Mouse (Mus musculus) liver, adult 10 weeks (tissue): Measurements from ENCODE around the gene Parp6. TPM values are rescaled to one million over a fixed set of nuclear protein-coding genes. Genes with fewer than 3 reads are reported as not detected.

Experiments used
- polyA plus RNA-seq: library from polyadenylated mRNA; stranded (reverse); fragments of 350-450 nt; fragmentation: Illumina TruSeq; extraction: RNeasy Lipid Tissue Mini Kit (QIAGEN cat#74804); gene quantifications from one replicate; pipeline ENCODE4 v1.2.3, GENCODE M21; 2014; ENCODE audit warnings: low read depth, low replicate concordance

Parp6 gene
- polyA plus RNA-seq = 10.6 TPM

DNA sequence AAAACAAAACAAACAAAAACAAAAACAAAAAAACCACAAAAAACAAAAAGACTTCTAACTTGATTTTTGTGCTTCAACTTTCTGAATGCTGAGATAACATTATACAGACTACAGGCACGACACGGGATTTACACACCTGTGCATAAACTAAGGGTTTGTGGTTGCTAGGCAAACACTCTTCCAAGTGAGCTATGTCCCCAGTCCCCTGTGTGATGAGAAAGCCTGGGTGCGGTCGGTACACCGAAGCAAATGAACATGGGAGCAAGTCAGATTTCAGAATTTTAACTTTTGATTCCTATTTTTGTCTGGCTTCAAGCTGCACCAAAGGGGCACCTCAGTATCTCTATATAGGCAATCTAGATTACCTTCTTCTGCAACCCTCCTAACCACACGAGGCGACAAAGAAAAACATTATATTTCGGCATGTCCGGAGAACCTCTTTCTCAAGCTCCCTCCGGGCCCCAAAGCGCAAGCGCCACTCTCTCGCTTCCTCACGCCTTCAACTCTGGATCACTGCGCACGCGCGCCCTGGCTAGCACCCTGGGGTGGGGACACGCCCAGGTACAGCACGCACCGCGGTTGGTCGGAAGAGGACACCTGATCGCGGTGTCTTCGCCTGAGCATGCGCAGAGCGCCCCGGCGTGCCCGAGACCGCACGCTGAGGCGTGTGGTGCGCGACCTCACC, at the start of gene Parp6:
Parp6 (plus strand) TSS at position 663 of the 685 bp plus-strand sequence.

DNA sequence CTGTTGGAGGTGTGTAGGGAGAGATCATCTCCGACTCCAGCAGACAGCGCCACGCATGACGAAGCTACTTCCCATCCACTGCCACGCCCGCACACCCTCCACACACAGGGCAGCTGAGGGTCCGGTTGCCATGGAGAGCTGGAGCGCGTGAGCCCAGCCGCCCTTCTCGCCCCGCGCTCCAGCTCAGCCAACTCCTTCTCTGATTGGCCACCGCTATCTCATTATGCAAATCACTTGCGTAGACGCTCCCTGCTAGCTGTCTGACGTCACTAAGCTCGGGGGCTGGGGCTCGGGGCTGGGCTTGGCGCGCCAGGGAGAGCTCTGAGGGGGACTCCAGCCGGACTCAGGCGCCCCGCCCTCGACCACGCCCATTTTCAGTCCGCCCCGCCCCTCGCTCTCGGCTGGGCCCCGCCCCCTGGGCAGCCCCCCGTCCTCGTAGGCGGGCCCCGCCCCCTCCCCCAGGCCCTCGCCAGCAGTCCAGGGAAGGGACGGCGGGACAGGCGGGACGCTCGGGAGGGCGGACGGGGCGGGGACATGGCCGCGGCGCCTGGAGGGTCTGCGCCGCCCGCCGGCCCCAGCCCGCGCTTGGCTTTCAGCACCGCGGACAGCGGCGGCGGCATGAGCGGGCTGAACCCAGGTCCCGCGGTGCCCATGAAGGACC, 39.1 kb upstream of the Parp6 start, which contains the start of gene Celf6:
Celf6 (plus strand) TSS at position 74 of the 661 bp plus-strand sequence.

DNA sequence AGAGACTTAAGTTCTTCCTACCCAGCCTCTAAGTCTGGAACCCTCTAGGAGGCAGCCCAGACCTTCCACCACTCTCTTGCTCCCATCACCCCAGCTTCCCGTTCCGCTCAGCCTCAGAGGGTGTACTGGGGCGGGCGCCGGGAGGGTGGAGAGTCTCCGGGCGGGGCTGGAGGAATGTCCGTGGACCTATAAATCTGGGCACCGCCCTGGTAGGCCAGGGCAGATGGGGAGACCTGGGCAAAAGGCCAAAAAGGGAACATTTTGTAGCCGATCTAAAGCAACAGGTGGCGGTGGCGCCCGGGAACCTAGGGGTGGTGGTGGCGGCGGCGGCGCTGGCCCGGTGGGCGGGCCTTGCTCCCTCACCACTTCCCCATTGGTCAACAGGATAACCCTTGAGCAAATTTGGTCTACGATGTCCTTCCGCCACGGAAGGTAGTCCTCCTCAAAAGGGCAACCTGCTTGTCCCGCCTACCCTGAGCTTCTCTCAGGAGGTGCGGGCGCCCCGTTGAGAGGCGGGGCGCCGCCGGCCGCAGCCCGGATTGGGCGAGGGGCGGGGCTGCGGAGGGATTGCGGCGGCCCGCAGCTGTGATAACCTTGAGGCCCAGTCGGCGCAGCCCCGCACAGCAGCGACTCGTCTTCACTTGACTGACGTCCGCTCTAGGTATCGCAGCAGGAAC, 39.0 kb downstream of the Parp6 start, which contains the start of gene Pkm:
Pkm (plus strand) TSS at position 411 of the 677 bp plus-strand sequence.

DNA sequence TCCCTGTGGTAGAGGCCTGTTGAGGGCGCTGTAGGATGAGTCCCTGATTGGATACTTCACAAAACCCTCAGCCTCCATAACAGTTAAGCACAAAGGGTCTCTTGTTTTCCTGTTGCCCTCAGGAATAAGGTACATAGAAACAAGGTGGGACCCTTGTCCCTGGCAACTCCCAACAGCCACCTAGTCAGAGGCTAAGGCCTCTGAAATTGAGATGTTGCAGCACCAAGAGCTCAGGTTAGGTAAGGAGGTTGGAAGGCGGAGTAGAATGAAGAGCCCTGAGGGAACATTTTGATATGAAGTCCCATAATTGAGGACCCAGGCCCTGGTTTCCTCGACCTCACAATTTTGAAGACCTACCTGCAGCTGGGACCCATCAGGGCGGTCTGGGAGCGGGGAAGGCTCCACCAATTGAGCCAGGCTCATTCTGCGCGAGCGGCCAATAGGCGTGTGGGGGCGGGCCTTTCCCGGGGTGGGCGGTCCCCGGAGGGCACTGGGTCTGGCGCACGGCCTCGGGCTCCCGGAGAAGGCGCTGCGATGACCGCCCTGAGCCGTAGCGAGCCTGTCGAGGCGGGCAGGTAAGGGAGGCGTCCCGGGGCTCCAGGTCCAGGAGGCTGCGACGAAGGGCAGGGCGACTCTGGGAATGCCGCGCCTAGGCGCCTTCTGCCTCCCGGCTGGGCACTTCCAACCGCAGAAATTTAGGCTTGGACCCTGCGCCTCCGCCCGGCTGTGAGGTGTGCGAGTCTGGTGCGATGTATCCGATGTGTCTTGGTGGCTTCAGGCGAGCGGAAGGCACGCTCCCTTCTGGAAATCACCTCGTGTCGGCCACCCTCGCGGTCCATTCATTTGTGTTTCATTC, 62.8 kb downstream of the Parp6 start, which contains the start of gene Gramd2:
Gramd2 (plus strand) TSS at position 467 of the 856 bp plus-strand sequence.

Other genes starting within 250 kb of the Parp6 start
- gene Arih1, start 130.7 kb upstream of the Parp6 start, polyA plus RNA-seq = 44.0 TPM
- 17.6 TPM for gene Hexa, start 77.7 kb upstream of the Parp6 start, polyA plus RNA-seq
- not detected for gene Tmem202, start 77.4 kb upstream of the Parp6 start, polyA plus RNA-seq
- gene Celf6, start 39.4 kb upstream of the Parp6 start, polyA plus RNA-seq = not detected
- gene Pkm, start 39.1 kb downstream of the Parp6 start, polyA plus RNA-seq = 2.0 TPM
- gene Gramd2, start 62.9 kb downstream of the Parp6 start, polyA plus RNA-seq = not detected
- 5.1 TPM for gene Senp8, start 133.4 kb downstream of the Parp6 start, polyA plus RNA-seq
- 3.0 TPM for gene Myo9a, start 133.6 kb downstream of the Parp6 start, polyA plus RNA-seq